Mouse (Mus musculus): ENCODE measurements around the gene Sugp1. TPM values are rescaled to one million over a fixed set of nuclear protein-coding genes. Genes with fewer than 3 reads are reported as not detected.

The Sugp1 gene
- total RNA-seq, 2 experiments from 2014 or later = 20.2 to 22.5 TPM

DNA sequence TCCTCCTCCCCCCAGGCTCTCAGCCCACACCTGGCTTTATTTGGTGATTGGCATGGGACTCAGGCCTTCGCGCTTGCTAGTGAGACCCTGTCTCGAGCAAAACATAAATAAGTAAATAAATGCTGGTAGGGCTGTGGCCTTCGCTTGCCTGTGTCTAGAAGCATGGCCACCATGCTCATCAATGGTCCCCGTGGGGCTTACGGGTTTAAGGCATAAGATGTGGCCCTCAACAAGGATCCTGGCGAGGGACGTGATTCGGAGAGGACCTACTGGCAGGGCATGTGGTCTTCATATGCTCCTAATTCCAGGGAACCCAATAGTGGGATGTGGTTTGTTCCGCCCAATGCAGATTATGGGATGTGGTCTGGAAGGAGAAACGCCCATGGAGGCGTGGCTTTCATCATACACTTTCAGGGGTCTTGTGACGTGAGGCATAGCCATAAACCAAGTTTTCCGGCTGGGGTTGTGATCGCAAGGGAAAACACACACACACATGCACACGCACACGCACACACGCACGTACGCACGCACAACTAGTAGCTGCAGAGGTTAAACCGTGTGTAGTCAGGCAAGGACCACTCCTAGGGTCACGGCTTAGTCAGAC is 68.7 kb downstream of the Sugp1 start:
- DNase-seq = no peak

DNA sequence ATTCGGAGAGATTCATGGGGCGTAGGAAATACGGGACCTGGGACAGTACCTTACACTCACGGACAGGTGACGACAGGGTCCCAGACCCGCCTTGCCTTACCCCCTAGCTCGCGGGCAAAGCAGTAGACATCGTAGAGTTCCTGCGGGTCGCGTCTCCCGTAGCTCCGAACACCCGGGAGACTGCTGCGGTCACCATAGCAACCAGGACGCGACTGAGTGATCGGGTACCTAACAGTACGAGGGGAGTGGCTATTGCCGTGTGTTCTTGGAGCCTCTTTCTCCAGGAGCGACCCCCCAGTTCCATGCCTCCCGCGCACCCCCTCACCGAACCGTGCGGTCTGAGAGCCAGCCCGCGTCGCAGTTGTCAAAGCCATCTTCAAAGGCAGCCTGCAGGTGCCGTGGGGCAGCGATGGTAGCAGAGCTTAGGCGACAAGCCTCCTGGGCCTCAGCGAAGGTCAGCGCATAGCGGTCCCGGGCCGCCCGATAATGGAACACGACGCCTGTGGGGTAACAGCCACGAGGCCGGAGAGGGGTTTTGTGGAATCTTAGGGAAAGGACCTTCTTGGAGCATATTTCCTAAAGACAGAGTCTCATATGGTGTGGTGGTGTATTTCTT is 69.9 kb downstream of the Sugp1 start:
- no peak for DNase-seq

DNA sequence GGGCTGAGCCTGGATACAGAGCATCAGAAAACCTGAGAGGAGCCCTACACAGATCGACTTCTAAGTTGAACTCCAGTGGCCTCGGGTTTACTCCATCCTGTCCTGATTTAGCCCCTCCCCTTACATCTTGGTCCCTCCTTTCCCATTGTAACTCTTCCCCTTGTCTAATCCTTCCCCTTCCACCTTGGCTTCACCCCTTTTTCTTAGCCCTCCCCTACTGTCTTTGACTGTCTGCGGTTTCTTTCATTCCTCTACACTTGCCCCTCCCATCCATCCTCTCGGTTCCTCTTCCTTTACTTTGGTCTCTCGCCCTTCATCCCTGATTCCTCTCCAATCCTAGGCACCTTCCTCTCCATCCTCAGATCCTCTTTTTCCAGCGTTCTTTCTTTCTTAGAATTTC is 71.9 kb downstream of the Sugp1 start:
- no peak for DNase-seq

DNA sequence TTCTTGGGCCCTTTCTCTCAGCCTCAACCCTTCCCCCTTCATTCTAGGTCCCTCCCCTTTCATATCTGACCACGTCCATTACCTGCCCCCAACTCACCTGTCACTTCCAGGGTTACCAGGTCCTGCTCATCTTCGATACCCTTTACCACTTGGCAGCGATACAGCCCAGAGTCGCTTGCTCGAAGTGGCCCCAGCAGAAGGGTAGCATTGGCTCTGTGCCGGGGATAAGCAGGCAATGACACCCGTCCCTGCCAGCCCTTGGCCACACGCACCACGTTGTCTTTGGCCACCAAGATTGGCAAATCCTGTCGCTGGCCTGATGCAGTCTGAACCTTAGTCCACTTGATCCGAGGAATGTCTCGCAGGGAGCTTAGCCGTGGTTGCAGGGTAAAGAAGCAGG is 72.3 kb downstream of the Sugp1 start:
- DNase-seq = no peak

DNA sequence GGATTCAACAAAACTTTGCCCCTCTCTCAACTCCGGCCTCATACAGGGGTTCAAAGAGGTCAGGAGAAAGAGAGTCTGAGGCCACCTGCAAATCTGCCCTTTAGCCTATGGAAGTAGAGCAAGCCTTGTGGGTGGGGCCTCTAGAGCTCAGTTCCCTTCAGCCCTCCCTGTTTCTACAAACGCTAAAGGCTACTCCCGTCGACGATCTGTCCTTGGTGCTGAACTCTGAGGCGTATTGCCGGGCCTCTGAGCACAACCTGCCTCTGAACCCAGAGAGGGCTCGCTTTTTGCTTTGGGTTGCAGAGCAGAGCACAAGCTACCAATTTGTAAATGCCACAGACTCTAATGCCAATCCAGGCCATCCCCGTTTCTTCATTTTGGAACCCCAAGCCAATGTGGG is 75.0 kb downstream of the Sugp1 start:
- DNase-seq = no peak

DNA sequence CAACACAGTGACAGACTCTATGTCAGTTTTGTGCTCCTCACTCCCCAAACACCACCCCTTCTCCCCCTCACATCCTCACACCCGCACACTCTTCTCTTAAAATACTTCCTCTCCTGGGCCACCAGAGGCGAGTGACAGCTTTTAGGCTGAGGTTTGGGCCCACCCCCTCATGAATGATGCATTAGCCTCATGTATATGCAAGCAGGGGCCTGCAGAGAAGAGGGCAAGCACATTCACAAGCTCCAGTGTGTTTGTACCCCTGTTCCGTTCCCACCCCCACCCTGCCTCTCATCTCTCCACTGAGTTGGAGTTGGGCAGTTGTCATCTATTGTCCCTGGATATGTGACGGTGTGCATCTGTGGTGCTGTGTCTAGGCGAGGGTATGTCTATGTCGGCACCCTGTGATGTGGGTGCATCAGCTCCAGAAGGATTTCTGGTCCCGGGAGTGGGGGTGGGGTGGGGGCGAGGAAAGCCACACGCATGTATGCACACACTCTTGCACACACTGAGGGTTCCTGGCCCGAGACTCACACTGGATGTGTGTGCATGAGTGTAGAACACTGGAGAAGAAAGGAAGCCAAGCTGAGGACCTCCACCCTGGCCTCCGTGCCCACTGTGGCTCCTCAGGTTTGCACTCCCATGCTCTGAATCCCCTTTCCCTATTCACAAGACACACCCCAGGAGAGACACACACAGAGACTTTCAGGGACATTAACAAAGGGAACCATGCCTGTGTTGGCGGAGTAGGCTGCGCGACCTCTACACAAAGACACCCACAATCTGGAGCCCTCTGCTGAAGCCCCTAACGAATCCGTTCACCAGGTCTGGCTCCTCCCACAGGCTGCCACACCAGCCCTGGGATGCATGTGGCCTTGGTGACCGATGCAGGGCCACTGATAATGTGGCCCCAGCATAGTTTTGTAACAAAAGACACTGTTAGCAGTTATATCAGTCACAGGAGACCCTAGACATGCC is 76.4 kb downstream of the Sugp1 start:
- no peak for DNase-seq

DNA sequence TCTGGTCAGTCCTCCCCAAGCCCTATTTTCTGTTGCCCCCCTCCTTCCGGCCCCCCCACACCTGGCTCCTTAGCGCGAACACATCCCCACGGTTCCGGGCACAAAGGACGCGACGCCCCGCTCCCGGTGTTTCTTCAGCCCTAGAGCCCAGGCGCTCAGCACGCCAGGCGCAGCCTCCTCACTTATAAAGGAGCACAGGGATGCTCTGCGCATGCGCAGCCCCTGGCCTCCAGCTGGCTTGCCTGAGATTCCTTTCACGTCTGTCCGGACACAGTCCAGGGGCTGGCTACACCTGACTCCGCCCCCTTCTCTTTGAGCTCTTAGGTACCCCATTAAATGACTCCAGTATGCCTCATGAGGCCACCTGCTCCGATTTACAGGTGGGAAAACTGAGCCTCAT is 78.1 kb downstream of the Sugp1 start, which contains the start of gene Ncan:
Ncan (minus strand) TSS at position 207 of the 400 bp plus-strand sequence.
- DNase-seq = peak; percentile 55

Small RNA genes lying within 50 kb of the gene (microRNA-seq; reads per million reads assigned to microRNA genes)
- 0 to 0.25 reads per million in 2 experiments for gene Mir7066

Other genes starting within 250 kb of the Sugp1 start
- gene Gmip, start 234.1 kb upstream of the Sugp1 start, total RNA-seq (2021) = 1 to 10 TPM; 3.3 to 5.8 TPM
- gene Lpar2, start 220.4 kb upstream of the Sugp1 start, total RNA-seq (2021) = under 1 TPM; 0.07 to 0.25 TPM
- 1 to 10 TPM in 1 of 2 experiments, under 1 TPM in 1; 0.47 to 1.1 TPM for gene Pbx4, start 210.3 kb upstream of the Sugp1 start, total RNA-seq (2021)
- 10 to 100 TPM; 25.3 to 28.4 TPM for gene Cilp2, start 155.1 kb upstream of the Sugp1 start, total RNA-seq (2021)
- gene Tssk6, start 140.6 kb upstream of the Sugp1 start, total RNA-seq (2021) = under 1 TPM in 1 of 2 experiments, not detected in 1; 0.38 TPM
- gene Ndufa13, start 140.3 kb upstream of the Sugp1 start, total RNA-seq (2021) = 100 to 1,000 TPM; 236 to 268 TPM
- 1 to 10 TPM; 9.0 to 9.5 TPM for gene Yjefn3, start 140.1 kb upstream of the Sugp1 start, total RNA-seq (2021)
- gene Gatad2a, start 46.4 kb upstream of the Sugp1 start, total RNA-seq (2021) = 10 to 100 TPM; 40.4 to 46.5 TPM
- 10 to 100 TPM; 27.8 to 30.9 TPM for gene Mau2, start 79 bp upstream of the Sugp1 start, total RNA-seq (2021)
- gene Tm6sf2, start 30.1 kb downstream of the Sugp1 start, total RNA-seq (2021) = not detected
- gene Hapln4, start 40.6 kb downstream of the Sugp1 start, total RNA-seq (2021) = under 1 TPM; 0.07 to 0.36 TPM
- under 1 TPM; 0.61 to 0.81 TPM for gene Ncan, start 78.1 kb downstream of the Sugp1 start, total RNA-seq (2021)
- gene Nr2c2ap, start 88.5 kb downstream of the Sugp1 start, total RNA-seq (2021) = 1 to 10 TPM; 6.3 to 7.1 TPM
- gene Rfxank, start 96.3 kb downstream of the Sugp1 start, total RNA-seq (2021) = 10 to 100 TPM in 1 of 2 experiments, 1 to 10 TPM in 1; 8.2 to 10.1 TPM
- gene Borcs8, start 96.7 kb downstream of the Sugp1 start, total RNA-seq (2021) = 10 to 100 TPM; 17.0 to 23.9 TPM
- under 1 TPM; 0.35 to 0.45 TPM for gene Mef2b, start 96.9 kb downstream of the Sugp1 start, total RNA-seq (2021)
- gene Tmem161a, start 129.5 kb downstream of the Sugp1 start, total RNA-seq (2021) = 10 to 100 TPM; 72.8 to 74.7 TPM
- 10 to 100 TPM; 20.6 to 28.3 TPM for gene Slc25a42, start 169.5 kb downstream of the Sugp1 start, total RNA-seq (2021)
- gene Sugp2, start 191.4 kb downstream of the Sugp1 start, total RNA-seq (2021) = 10 to 100 TPM; 43.8 to 49.7 TPM
- gene Armc6, start 191.7 kb downstream of the Sugp1 start, total RNA-seq (2021) = 10 to 100 TPM; 11.9 to 12.9 TPM
- 10 to 100 TPM; 12.3 to 19.8 TPM for gene Homer3, start 240.0 kb downstream of the Sugp1 start, total RNA-seq (2021)